Mouse (Mus musculus) neutrophil, adult 5-6 weeks (primary cell): Measurements from ENCODE around the gene Fbn1. TPM values are rescaled to one million over a fixed set of nuclear protein-coding genes. Genes with fewer than 3 reads are reported as not detected.
"Not testable (repeated sequence)": the region's sequence is repeated elsewhere in the genome, so short reads cannot be mapped to it uniquely, and the experiment has no call there.

Experiments
- ATAC-seq: fragments of 151-379, 151-347 bp; 2 replicates; pipeline ENCODE4 v1.8.0; 2017; ENCODE audit warnings: mild to moderate bottlenecking, moderate TSS enrichment; ENCODE audit not compliant: insufficient number of reproducible peaks, poor library complexity, low FRiP score, severe bottlenecking; ENCODE audit errors: extremely low read depth
- total RNA-seq: library from RNA; stranded (forward); fragments of 200-1000 nt; gene quantifications from 2 replicates; pipeline ENCODE4 v1.2.3, GENCODE M21; 2017

The Fbn1 gene
- total RNA-seq, 1 experiment from 2014 or later, result 0.12 TPM

GRCm38 (mm10) chr2:125279995-125280394 lies 227.8 kb downstream of the Fbn1 start:
- ATAC-seq, result not testable (repeated sequence)

DNA sequence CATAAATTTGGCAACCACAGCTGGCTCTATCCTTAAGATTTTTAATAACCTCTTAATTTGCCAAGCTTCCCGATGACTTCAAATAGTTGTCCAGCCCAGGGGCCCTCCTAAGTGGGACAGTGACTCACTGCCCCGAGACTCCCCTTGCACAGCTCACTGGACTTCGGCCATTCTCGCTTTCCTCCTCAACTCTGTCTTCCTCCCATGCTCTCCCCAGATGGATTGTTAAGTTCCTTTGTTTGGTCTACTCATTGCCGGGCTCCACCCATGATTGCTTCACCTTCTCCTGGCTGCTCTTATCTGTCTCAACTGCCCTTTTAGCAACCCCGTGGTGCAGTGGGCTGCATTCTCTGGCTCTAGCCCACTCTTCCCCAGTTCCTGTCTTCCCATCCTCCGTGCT lies 229.3 kb downstream of the Fbn1 start:
- no peak for ATAC-seq

DNA sequence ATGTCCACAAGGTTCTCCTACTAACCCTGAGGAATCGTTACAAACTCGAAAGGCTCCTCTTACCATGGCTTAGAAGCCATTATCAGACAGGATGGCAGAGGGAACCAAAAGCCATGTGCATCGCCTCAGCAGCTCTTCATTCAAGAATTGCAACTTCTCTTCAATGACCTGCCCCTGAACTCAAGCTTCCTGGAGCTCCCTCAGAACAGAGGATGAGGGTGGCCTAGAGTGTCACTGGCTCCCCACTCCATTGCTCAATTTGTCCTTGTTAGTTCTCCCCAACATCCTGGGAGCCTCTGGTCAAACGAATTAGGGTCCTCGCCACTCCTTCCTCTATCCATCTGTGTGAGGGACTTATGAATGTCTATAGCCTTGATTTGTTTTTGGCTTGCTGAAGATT lies 231.1 kb downstream of the Fbn1 start:
- no peak for ATAC-seq

DNA sequence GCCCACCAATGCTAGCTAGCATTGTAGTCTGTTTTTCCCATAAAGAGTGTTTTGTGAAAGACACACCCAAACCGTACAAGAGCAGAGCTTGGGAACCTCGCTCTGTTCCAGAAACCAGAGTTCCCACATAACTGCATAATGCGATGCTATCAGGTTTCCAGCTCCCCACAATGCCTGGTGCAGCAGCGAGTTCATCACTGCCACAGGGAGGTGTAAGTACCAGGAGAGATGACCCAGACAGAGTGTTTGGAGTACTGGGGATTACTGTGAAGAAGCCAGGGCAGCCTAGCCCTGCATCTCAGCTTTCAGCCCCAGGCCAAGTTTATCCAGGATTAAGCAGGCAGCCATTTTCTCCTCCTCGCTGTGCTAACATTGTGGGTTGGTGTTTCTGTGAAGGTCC lies 232.2 kb downstream of the Fbn1 start:
- no peak for ATAC-seq

DNA sequence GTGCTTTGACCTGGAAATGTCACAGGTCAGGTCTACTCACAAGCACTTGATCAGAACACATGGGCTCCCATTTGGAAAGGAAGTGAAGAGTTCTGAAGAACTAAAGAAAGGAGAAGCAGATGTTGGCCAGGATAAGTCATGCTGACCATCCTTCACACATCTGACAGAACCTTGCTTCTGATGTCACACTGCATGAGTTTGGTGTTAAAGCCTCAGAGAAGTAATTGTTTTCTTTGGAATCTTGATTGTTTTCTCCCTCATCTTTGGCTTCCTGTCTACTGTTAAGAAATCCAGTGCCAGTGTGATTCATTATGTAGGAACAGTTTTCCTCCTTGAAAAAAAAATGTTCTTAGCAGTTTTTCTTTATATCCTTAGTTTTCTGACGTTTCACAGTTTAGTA lies 238.9 kb downstream of the Fbn1 start:
- no peak for ATAC-seq

DNA sequence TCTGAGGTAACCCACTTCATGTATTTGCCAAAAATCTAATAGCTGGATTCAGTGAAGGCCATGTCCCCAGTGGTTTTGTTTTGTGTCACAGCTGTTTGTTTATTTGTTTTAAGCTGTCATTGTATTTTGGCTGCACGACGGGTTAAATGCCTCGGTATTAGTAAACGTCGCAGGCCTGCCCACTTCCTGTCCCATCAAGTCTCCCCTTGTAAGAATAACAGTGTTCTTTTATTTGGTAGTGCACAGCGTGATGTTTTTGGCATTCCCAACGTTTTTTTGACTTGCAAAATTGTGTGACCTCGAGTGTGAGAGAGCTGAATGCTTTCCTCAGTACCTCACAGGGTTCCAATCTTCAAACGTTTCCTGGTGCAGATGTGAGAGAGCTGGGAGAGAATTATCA lies 244.0 kb downstream of the Fbn1 start:
- ATAC-seq, result no peak

DNA sequence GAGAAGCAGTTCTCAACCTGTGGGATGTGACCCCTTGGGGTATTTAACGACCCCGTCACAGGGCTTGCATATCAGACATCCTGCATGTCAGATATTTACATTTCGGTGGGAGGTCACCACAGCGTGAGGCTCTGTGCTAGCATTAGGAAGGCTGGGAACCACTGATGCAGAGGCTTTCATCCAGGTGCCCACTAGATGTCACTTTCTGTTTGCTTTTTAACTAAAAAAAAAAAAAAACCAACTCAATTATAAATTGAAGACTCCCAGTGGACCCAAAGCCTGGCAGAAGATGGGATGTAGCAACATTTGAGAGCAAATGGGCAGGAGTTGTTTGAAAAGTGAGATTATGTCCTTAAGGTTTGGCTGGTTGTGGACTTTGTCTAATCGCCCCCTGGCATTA lies 244.7 kb downstream of the Fbn1 start:
- no peak for ATAC-seq

DNA sequence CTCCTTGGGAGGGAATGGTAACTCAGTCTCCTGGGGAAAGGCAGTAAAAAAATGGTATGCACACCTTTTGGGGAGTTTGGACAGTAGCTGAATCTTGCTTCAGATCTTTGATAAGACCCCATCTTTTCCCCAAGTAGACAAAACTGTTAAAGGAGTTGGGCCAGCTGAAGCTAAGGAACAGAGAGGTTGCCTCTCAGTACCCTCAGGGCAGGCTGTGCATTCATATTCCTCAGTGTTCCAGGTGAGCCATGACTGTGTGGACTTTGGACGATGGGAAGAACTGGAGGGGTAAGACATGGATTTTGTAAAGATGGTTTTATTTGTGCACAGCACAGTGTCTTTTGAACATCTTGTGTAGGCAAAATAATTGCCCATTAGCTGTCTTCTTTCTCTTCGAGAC lies 247.5 kb downstream of the Fbn1 start:
- ATAC-seq, result no peak

- no peak for ATAC-seq
These were observed 248.3 kb downstream of the Fbn1 start for GRCm38 (mm10) chr2:125259230-125260120.

GRCm38 (mm10) chr2:125255886-125256285 lies 251.9 kb downstream of the Fbn1 start:
- ATAC-seq, result no peak

- no peak for ATAC-seq
These were observed 253.2 kb downstream of the Fbn1 start for GRCm38 (mm10) chr2:125254630-125255029.

GRCm38 (mm10) chr2:125253699-125254098 lies 254.1 kb downstream of the Fbn1 start:
- no peak for ATAC-seq

- ATAC-seq, result no peak
These were observed 255.5 kb downstream of the Fbn1 start for GRCm38 (mm10) chr2:125252275-125252674.

DNA sequence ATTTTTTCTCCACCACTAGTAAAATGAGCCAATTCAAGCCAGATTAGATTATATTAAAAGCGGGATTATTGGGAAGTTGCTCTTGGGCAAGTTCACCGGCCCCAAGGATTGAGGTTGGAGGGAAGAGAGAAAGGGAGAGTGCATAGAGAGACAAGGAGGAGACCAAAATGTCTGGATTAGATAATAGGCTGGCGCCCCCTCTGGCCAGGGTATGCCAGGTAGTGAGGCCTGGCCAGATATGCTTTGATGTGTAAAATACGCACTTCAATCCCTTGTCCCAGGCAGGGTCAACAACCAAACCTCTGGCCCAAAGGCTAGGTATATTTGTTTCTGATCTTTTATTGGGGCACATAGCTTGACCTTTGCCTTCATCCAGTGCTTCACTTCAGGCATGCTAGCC lies 256.0 kb downstream of the Fbn1 start:
- no peak for ATAC-seq

Other genes starting within 250 kb of the Fbn1 start
- not detected in 2 replicates for gene Gm9913, start 2.9 kb downstream of the Fbn1 start, total RNA-seq
- gene Cep152, start 117.1 kb upstream of the Fbn1 start, total RNA-seq, result 15.9 and 16.0 TPM in 2 replicates
- gene Eid1, start 165.1 kb upstream of the Fbn1 start, total RNA-seq, result 66.5 and 74.0 TPM in 2 replicates
- gene Shc4, start 216.2 kb upstream of the Fbn1 start, total RNA-seq, result 0.25 and 0.35 TPM in 2 replicates